Mouse (Mus musculus): ENCODE measurements around the gene Gm11437. TPM values are rescaled to one million over a fixed set of nuclear protein-coding genes. Genes with fewer than 3 reads are reported as not detected.

Gm11437 gene
- total and polyA plus RNA-seq, 2 experiments, result 3.0 to 11.6 TPM

GRCm38 (mm10) chr11:84104036-84104435 lies 63.2 kb downstream of the Gm11437 start:
- Histone ChIP-seq H3K79me2 (ENCODE audit: control insufficient read depth, insufficient read depth, low read length) (no peaks in the 10 kb centered on the region), H3K4me1 (ENCODE audit: control insufficient read depth, insufficient read depth, low read length) (no peaks in the 10 kb centered on the region), H3K9ac (ENCODE audit: low read depth, low read length) (no peak overlapping the region), H3K27ac (replicated peaks; ENCODE audit: insufficient read depth, low read depth, low read length) (no peak overlapping the region), H3K4me3 (ENCODE audit: insufficient read depth, low read depth, low read length) (no peak overlapping the region), H3K27me3 (ENCODE audit: control insufficient read depth, insufficient read depth, low read length) (no peaks in the 10 kb centered on the region), H3K36me3 (ENCODE audit: control insufficient read depth, insufficient read depth, low read length) (peaks cover 55% of the 10 kb centered on the region)
- TF ChIP-seq CTCF (IDR thresholded peaks at IDR 0.05; ENCODE audit: low read depth, low read length) (no peak), POLR2A (IDR thresholded peaks at IDR 0.05; ENCODE audit: extremely low read depth, insufficient read depth, low read length) (no peak)
- DNase-seq (ENCODE audit: extremely low read depth, low read depth, low spot score), result no peak
- WGBS, result 93% methylated on average over 6 of the region's 6 CpGs

DNA sequence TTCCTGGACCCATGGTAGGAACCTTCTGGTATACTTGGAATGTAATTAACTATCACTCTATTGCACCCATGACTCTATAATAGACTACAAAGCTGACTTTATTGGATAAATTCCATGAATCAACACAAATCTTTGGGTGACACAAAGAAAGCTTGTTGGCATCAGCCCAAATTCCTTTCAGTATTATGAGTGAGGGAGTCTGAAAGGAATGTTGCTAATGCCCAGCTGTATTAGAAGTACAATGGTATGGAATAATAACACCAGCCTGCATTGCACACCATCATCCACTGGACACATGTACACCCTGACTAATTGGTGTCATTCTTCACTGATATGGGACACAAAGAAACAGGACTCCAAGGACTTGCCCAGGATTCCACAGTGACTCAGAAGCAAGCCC lies 66.1 kb downstream of the Gm11437 start:
- no peak for TF ChIP-seq POLR2A (IDR thresholded peaks at IDR 0.05; ENCODE audit: extremely low read depth, insufficient read depth, low read length)
- TF ChIP-seq CTCF (IDR thresholded peaks at IDR 0.05; ENCODE audit: low read depth, low read length), result no peak
- Histone ChIP-seq H3K27ac (replicated peaks; ENCODE audit: insufficient read depth, low read depth, low read length) (no peak overlapping the region), H3K4me3 (ENCODE audit: insufficient read depth, low read depth, low read length) (no peak overlapping the region), H3K4me1 (ENCODE audit: control insufficient read depth, insufficient read depth, low read length) (no peaks in the 10 kb centered on the region), H3K79me2 (ENCODE audit: control insufficient read depth, insufficient read depth, low read length) (no peaks in the 10 kb centered on the region), H3K36me3 (ENCODE audit: control insufficient read depth, insufficient read depth, low read length) (peaks cover 37% of the 10 kb centered on the region), H3K27me3 (ENCODE audit: control insufficient read depth, insufficient read depth, low read length) (no peaks in the 10 kb centered on the region), H3K9ac (ENCODE audit: low read depth, low read length) (no peak overlapping the region)
- DNase-seq (ENCODE audit: extremely low read depth, low read depth, low spot score), result no peak

Other genes starting within 250 kb of the Gm11437 start
- 10.4 and 12.0 TPM in 2 replicates for gene Ddx52, start 225.4 kb downstream of the Gm11437 start, total RNA-seq (2014; rRNA removed)
- gene Ddx52, start 225.4 kb downstream of the Gm11437 start, polyA plus RNA-seq (2012; rRNA removed), result 2.5 and 2.7 TPM in 2 replicates
- 6.5 and 7.7 TPM in 2 replicates for gene Synrg, start 203.0 kb downstream of the Gm11437 start, total RNA-seq (2014; rRNA removed)
- 6.8 and 9.1 TPM in 2 replicates for gene Synrg, start 203.0 kb downstream of the Gm11437 start, polyA plus RNA-seq (2012; rRNA removed)
- 0.83 and 0.87 TPM in 2 replicates for gene Dusp14, start 98.2 kb downstream of the Gm11437 start, total RNA-seq (2014; rRNA removed)
- 4.4 and 4.5 TPM in 2 replicates for gene Dusp14, start 98.2 kb downstream of the Gm11437 start, polyA plus RNA-seq (2012; rRNA removed)
- 4.3 and 6.4 TPM in 2 replicates for gene Tada2a, start 37.9 kb downstream of the Gm11437 start, total RNA-seq (2014; rRNA removed)
- gene Tada2a, start 37.9 kb downstream of the Gm11437 start, polyA plus RNA-seq (2012; rRNA removed), result 3.1 and 3.3 TPM in 2 replicates
- 86.4 and 89.3 TPM in 2 replicates for gene Acaca, start 37.8 kb downstream of the Gm11437 start, total RNA-seq (2014; rRNA removed)
- gene Acaca, start 37.8 kb downstream of the Gm11437 start, polyA plus RNA-seq (2012; rRNA removed), result 15.4 and 20.7 TPM in 2 replicates